Comparison of ENCODE assay signal across 8 mouse cellular contexts in genomic region chr16:46010153-46010905, GRCm38 (mm10). TPM values are rescaled to one million over a fixed set of nuclear protein-coding genes. Genes with fewer than 3 reads are reported as not detected.
DNase-seq lines count a peak whose midpoint lies in the region; ATAC-seq lines count a peak whose summit lies in the region.

Gene Plcxd2 (minus strand): TSS chr16:46010218.

- 0 out of 2 replicates have a peak, but pooled peaks cover 3% of the 10 kb centered on the region for H3K9me3 ChIP-seq in embryonic facial prominence, embryonic 13.5 days
- H3K9me3 ChIP-seq in midbrain, embryonic 11.5 days (ENCODE audit: control insufficient read depth, low read length): no peaks in the 10 kb centered on the region

- peak; percentile 85 to 87 for DNase-seq in adrenal gland, postnatal 4 days (ENCODE audit: low spot score in 2 of 2)
- DNase-seq in heart, adult 11 months: peak; percentile 100
- DNase-seq in kidney, adult 11 months: peak; percentile 95
- DNase-seq in left cerebral cortex, postnatal 4 days: peak; percentile 96
- peak; percentile 99 for DNase-seq in midbrain, embryonic 11.5 days (ENCODE audit: low spot score, missing footprints)
- peak; percentile 86 for DNase-seq in right cerebral cortex, postnatal 4 days
- peak; percentile 97 for DNase-seq in yolk sac, embryonic 10.5 days (ENCODE audit: low spot score)

- peak within 1 kb of the TSS; percentile 77 for H3K9ac ChIP-seq in embryonic facial prominence, embryonic 13.5 days
- peak within 1 kb of the TSS; percentile 70 for H3K9ac ChIP-seq in midbrain, embryonic 11.5 days (ENCODE audit: low read length)

- no peaks in the 10 kb centered on the region; the same call in 1 of the 2 replicates for H3K27me3 ChIP-seq in embryonic facial prominence, embryonic 13.5 days
- H3K27me3 ChIP-seq in midbrain, embryonic 11.5 days (ENCODE audit: control insufficient read depth, insufficient read depth, low read length): no peaks in the 10 kb centered on the region

- under 1% methylated on average over 39 of the region's 39 CpGs for WGBS in embryonic facial prominence, embryonic 13.5 days
- WGBS in midbrain, embryonic 11.5 days: under 1% methylated on average over 39 of the region's 39 CpGs

- ATAC-seq in embryonic facial prominence, embryonic 13.5 days (ENCODE audit: insufficient number of reproducible peaks, insufficient read depth, low FRiP score, low TSS enrichment, low read depth): peak; percentile 96
- ATAC-seq in midbrain, embryonic 11.5 days (ENCODE audit: low FRiP score): peak; percentile 100

- peak within 1 kb of the TSS; percentile 92 for H3K4me2 ChIP-seq in embryonic facial prominence, embryonic 13.5 days
- H3K4me2 ChIP-seq in midbrain, embryonic 11.5 days: peak within 1 kb of the TSS; percentile 81

- peak within 1 kb of the TSS; percentile 12; the same call in 1 of the 2 replicates for H3K27ac ChIP-seq in embryonic facial prominence, embryonic 13.5 days
- no peak within 1 kb of the TSS for H3K27ac ChIP-seq in midbrain, embryonic 11.5 days (ENCODE audit: low read depth, low read length)

- no peaks in the 10 kb centered on the region for H3K36me3 ChIP-seq in embryonic facial prominence, embryonic 13.5 days
- H3K36me3 ChIP-seq in midbrain, embryonic 11.5 days (ENCODE audit: control insufficient read depth, insufficient read depth, low read length): no peaks in the 10 kb centered on the region

- peaks cover 6% of the 10 kb centered on the region; the same call in 1 of the 2 replicates for H3K4me1 ChIP-seq in embryonic facial prominence, embryonic 13.5 days
- peaks cover 10% of the 10 kb centered on the region for H3K4me1 ChIP-seq in midbrain, embryonic 11.5 days (ENCODE audit: control insufficient read depth, insufficient read depth, low read length)

- peak within 1 kb of the TSS; percentile 63 for H3K4me3 ChIP-seq in embryonic facial prominence, embryonic 13.5 days
- H3K4me3 ChIP-seq in midbrain, embryonic 11.5 days (ENCODE audit: low read depth, low read length): peak within 1 kb of the TSS; percentile 62

- intact Hi-C loops in left cerebral cortex, postnatal 4 days (cut with DNase I): no loop called here

RNA-seq across cellular contexts. Expression of gene Plcxd2, which starts in this region (rescaled TPM):
- total RNA-seq in adrenal gland, postnatal 4 days (2021): 1 to 10 TPM; 1.2 to 2.2 TPM
- polyA plus RNA-seq in embryonic facial prominence, embryonic 13.5 days (2015; fragmentation: Nextera tagmentation; extraction: Ambion mirVana): 0.96 and 0.98 TPM in 2 replicates
- 10 to 100 TPM; 72.0 to 77.1 TPM for total RNA-seq in left cerebral cortex, postnatal 4 days (2021)
- 3.1 and 3.4 TPM in 2 replicates for polyA plus RNA-seq in midbrain, embryonic 11.5 days (2014; fragmentation: Nextera tagmentation; extraction: Ambion mirVana)

Comparison
In these comparisons a context has a peak if more than half of its experiments do, and no peak if none do; other contexts are left out.
1. RNA of gene Plcxd2 (total RNA-seq): 72.0 to 77.1 TPM in left cerebral cortex, postnatal 4 days; 1.2 to 2.2 TPM in adrenal gland, postnatal 4 days; every median in the first group is over 10 times any median in the second.
2. Peak in ATAC-seq, H3K4me3 ChIP-seq, H3K27ac ChIP-seq, H3K9ac ChIP-seq and H3K4me2 ChIP-seq in embryonic facial prominence, embryonic 13.5 days; RNA of the gene not detected or under 1 TPM.
3. Peak in every context shown above with its lines, with median percentiles within 50 percentile points of each other: DNase-seq.